Mouse (Mus musculus) heart, embryonic 13.5 days (tissue): Measurements from ENCODE around the gene Chst11. TPM values are rescaled to one million over a fixed set of nuclear protein-coding genes. Genes with fewer than 3 reads are reported as not detected.

Source experiments
- ATAC-seq: fragments of 200-750 bp; cut with Nextera tagmentation; 2 replicates; pipeline ENCODE4 v1.8.0; 2017; ENCODE audit warnings: moderate TSS enrichment; ENCODE audit not compliant: insufficient number of reproducible peaks, low FRiP score, low TSS enrichment; ENCODE audit errors: extremely low read depth
- H3K27ac ChIP-seq: fragments of 300-500 bp; sonication (generic); replicated peaks from 2 replicates; pipeline ENCODE4 v1.5.1; 2015; ENCODE audit warnings: moderate library complexity, mild to moderate bottlenecking, inconsistent platforms
- H3K27me3 ChIP-seq: fragments of 300-500 bp; sonication (generic); replicated peaks from 2 replicates; pipeline ENCODE4 v1.6.1; 2015; ENCODE audit warnings: mild to moderate bottlenecking, inconsistent platforms
- H3K36me3 ChIP-seq: fragments of 300-500 bp; sonication (generic); 2 replicates; pipeline ENCODE4 v1.6.1; 2015; ENCODE audit warnings: mild to moderate bottlenecking, inconsistent platforms
- H3K4me1 ChIP-seq: fragments of 300-500 bp; sonication (generic); 2 replicates; pipeline ENCODE4 v1.6.1; 2015; ENCODE audit warnings: inconsistent platforms
- H3K4me2 ChIP-seq: fragments of 300-500 bp; sonication (generic); 2 replicates; pipeline ENCODE4 v1.6.1; 2015; ENCODE audit warnings: inconsistent platforms, mild to moderate bottlenecking, moderate library complexity
- H3K4me3 ChIP-seq: fragments of 300-500 bp; sonication (generic); 2 replicates; pipeline ENCODE4 v1.5.1; 2015; ENCODE audit warnings: moderate library complexity, mild to moderate bottlenecking, inconsistent platforms
- H3K9ac ChIP-seq: fragments of 300-500 bp; sonication (generic); 2 replicates; pipeline ENCODE4 v1.6.1; 2015; ENCODE audit warnings: inconsistent platforms, mild to moderate bottlenecking, moderate library complexity
- H3K9me3 ChIP-seq: fragments of 300-500 bp; sonication (generic); 2 replicates; pipeline ENCODE4 v1.6.1; 2016; ENCODE audit warnings: inconsistent platforms
- WGBS: fragments of 180-500 bp; shearing (Covaris S2); methylation state at CpG from one replicate; pipeline ENCODE4 v1.1.7; 2015; ENCODE audit warnings: mixed read lengths; 5-methylcytosine and 5-hydroxymethylcytosine counted together
- polyA plus RNA-seq: library from polyadenylated mRNA; unstranded; fragments of >200 nt; fragmentation: Nextera tagmentation; extraction: Ambion mirVana; gene quantifications from 2 replicates; pipeline ENCODE4 v1.2.1, GENCODE M21; 2015

Gene Chst11
- polyA plus RNA-seq, 1 experiment from 2014 or later = 2.4 TPM

GRCm38 (mm10) chr10:83163946-83164345 lies 178.6 kb downstream of the Chst11 start:
- H3K27ac ChIP-seq = peak overlapping the region; percentile 1; the same call in 1 of the 2 replicates
- H3K27me3 ChIP-seq = no peaks in the 10 kb centered on the region
- H3K4me3 ChIP-seq = no peak overlapping the region
- no peak overlapping the region for H3K9ac ChIP-seq
- H3K4me1 ChIP-seq = peaks cover 50% of the 10 kb centered on the region
- no peaks in the 10 kb centered on the region for H3K9me3 ChIP-seq
- no peaks in the 10 kb centered on the region for H3K36me3 ChIP-seq
- WGBS = 29% methylated on average over 6 of the region's 6 CpGs
- H3K4me2 ChIP-seq = no peak overlapping the region
- ATAC-seq = no peak

GRCm38 (mm10) chr10:83164901-83165435 lies 179.7 kb downstream of the Chst11 start:
- WGBS = 69% methylated on average over 9 of the region's 9 CpGs
- no peak for ATAC-seq
- H3K27me3 ChIP-seq = no peaks in the 10 kb centered on the region
- no peak overlapping the region for H3K4me3 ChIP-seq
- H3K9me3 ChIP-seq = no peaks in the 10 kb centered on the region
- no peak overlapping the region for H3K27ac ChIP-seq
- peaks cover 57% of the 10 kb centered on the region for H3K4me1 ChIP-seq
- H3K36me3 ChIP-seq = no peaks in the 10 kb centered on the region
- no peak overlapping the region for H3K4me2 ChIP-seq
- H3K9ac ChIP-seq = no peak overlapping the region

- no peaks in the 10 kb centered on the region for H3K36me3 ChIP-seq
- H3K27ac ChIP-seq = no peak overlapping the region
- no peak overlapping the region for H3K9ac ChIP-seq
- no peak overlapping the region for H3K4me2 ChIP-seq
- 80% methylated on average over 11 of the region's 11 CpGs for WGBS
- no peaks in the 10 kb centered on the region for H3K27me3 ChIP-seq
- H3K9me3 ChIP-seq = no peaks in the 10 kb centered on the region
- no peak for ATAC-seq
- H3K4me1 ChIP-seq = peaks cover 64% of the 10 kb centered on the region
- no peak overlapping the region for H3K4me3 ChIP-seq
Observed at GRCm38 (mm10) chr10:83165521-83166243, 180.4 kb downstream of the Chst11 start.

GRCm38 (mm10) chr10:83166272-83166671 lies 181.0 kb downstream of the Chst11 start:
- Histone ChIP-seq H3K4me3 (no peak overlapping the region), H3K27me3 (no peaks in the 10 kb centered on the region), H3K9ac (no peak overlapping the region), H3K4me1 (peaks cover 68% of the 10 kb centered on the region), H3K27ac (no peak overlapping the region), H3K9me3 (no peaks in the 10 kb centered on the region), H3K4me2 (no peak overlapping the region), H3K36me3 (no peaks in the 10 kb centered on the region)
- no peak for ATAC-seq
- WGBS = 62% methylated on average over 9 of the region's 9 CpGs

- H3K4me3 ChIP-seq = no peak overlapping the region
- WGBS = 85% methylated on average over 6 of the region's 6 CpGs
- ATAC-seq = no peak
- H3K27ac ChIP-seq = no peak overlapping the region
- H3K9me3 ChIP-seq = no peaks in the 10 kb centered on the region
- peaks cover 60% of the 10 kb centered on the region for H3K4me1 ChIP-seq
- no peaks in the 10 kb centered on the region for H3K36me3 ChIP-seq
- H3K27me3 ChIP-seq = no peaks in the 10 kb centered on the region
- no peak overlapping the region for H3K9ac ChIP-seq
- no peak overlapping the region for H3K4me2 ChIP-seq
Observed at GRCm38 (mm10) chr10:83167492-83167891, 182.2 kb downstream of the Chst11 start.

- WGBS = 75% methylated on average over 11 of the region's 11 CpGs
- H3K4me1 ChIP-seq = peaks cover 51% of the 10 kb centered on the region
- no peak for ATAC-seq
Observed at GRCm38 (mm10) chr10:83168303-83169056, 183.2 kb downstream of the Chst11 start.

GRCm38 (mm10) chr10:83169554-83169953 lies 184.3 kb downstream of the Chst11 start:
- H3K27ac ChIP-seq = no peak overlapping the region
- no peak overlapping the region for H3K4me2 ChIP-seq
- no peak for ATAC-seq
- no peak overlapping the region for H3K4me3 ChIP-seq
- H3K9ac ChIP-seq = no peak overlapping the region
- peaks cover 40% of the 10 kb centered on the region for H3K4me1 ChIP-seq
- H3K36me3 ChIP-seq = no peaks in the 10 kb centered on the region
- WGBS = 79% methylated on average over 6 of the region's 6 CpGs
- no peaks in the 10 kb centered on the region for H3K9me3 ChIP-seq
- H3K27me3 ChIP-seq = no peaks in the 10 kb centered on the region

More at GRCm38 (mm10) chr10:83168303-83169056, 183.2 kb downstream of the Chst11 start:
- no peaks in the 10 kb centered on the region for H3K27me3 ChIP-seq
- H3K9me3 ChIP-seq = no peaks in the 10 kb centered on the region
- H3K4me3 ChIP-seq = no peak overlapping the region
- no peak overlapping the region for H3K27ac ChIP-seq
- no peaks in the 10 kb centered on the region for H3K36me3 ChIP-seq
- H3K9ac ChIP-seq = no peak overlapping the region
- no peak overlapping the region for H3K4me2 ChIP-seq

- no peak overlapping the region for H3K4me2 ChIP-seq
- no peak for ATAC-seq
- H3K27ac ChIP-seq = no peak overlapping the region
- H3K36me3 ChIP-seq = 0 out of 2 replicates have a peak, but pooled peaks cover 2% of the 10 kb centered on the region
- 0 out of 2 replicates have a peak, but pooled peaks cover 4% of the 10 kb centered on the region for H3K9me3 ChIP-seq
- H3K9ac ChIP-seq = no peak overlapping the region
- no peak overlapping the region for H3K4me3 ChIP-seq
- no peaks in the 10 kb centered on the region for H3K27me3 ChIP-seq
- 78% methylated on average over 5 of the region's 5 CpGs for WGBS
- peaks cover 18% of the 10 kb centered on the region for H3K4me1 ChIP-seq
Observed at GRCm38 (mm10) chr10:83178151-83178550, 192.9 kb downstream of the Chst11 start.

GRCm38 (mm10) chr10:83178661-83179060 lies 193.4 kb downstream of the Chst11 start:
- Histone ChIP-seq H3K27me3 (no peaks in the 10 kb centered on the region), H3K36me3 (0 out of 2 replicates have a peak, but pooled peaks cover 2% of the 10 kb centered on the region), H3K9me3 (0 out of 2 replicates have a peak, but pooled peaks cover 4% of the 10 kb centered on the region), H3K4me3 (no peak overlapping the region), H3K4me1 (peaks cover 22% of the 10 kb centered on the region), H3K27ac (no peak overlapping the region), H3K9ac (no peak overlapping the region), H3K4me2 (no peak overlapping the region)
- WGBS = 50% methylated on average over 1 of the region's 1 CpGs
- ATAC-seq = no peak

GRCm38 (mm10) chr10:83181831-83182572 lies 196.7 kb downstream of the Chst11 start:
- 0 out of 2 replicates have a peak, but pooled peaks cover 4% of the 10 kb centered on the region for H3K9me3 ChIP-seq
- no peak for ATAC-seq
- H3K36me3 ChIP-seq = 0 out of 2 replicates have a peak, but pooled peaks cover 2% of the 10 kb centered on the region
- H3K27me3 ChIP-seq = no peaks in the 10 kb centered on the region
- no peak overlapping the region for H3K9ac ChIP-seq
- no peak overlapping the region for H3K4me3 ChIP-seq
- peaks cover 38% of the 10 kb centered on the region for H3K4me1 ChIP-seq
- H3K27ac ChIP-seq = no peak overlapping the region
- no peak overlapping the region for H3K4me2 ChIP-seq
- 76% methylated on average over 15 of the region's 15 CpGs for WGBS

- Histone ChIP-seq H3K9me3 (0 out of 2 replicates have a peak, but pooled peaks cover 4% of the 10 kb centered on the region), H3K27me3 (no peaks in the 10 kb centered on the region), H3K4me1 (peaks cover 43% of the 10 kb centered on the region), H3K4me3 (no peak overlapping the region), H3K4me2 (no peak overlapping the region), H3K36me3 (0 out of 2 replicates have a peak, but pooled peaks cover 2% of the 10 kb centered on the region), H3K9ac (no peak overlapping the region), H3K27ac (no peak overlapping the region)
- no peak for ATAC-seq
- WGBS = 42% methylated on average over 8 of the region's 8 CpGs
Observed at GRCm38 (mm10) chr10:83182573-83182960, 197.3 kb downstream of the Chst11 start.
